Mouse (Mus musculus): ENCODE data around the gene Gad2.
A peak's percentile ranks its signal among the peaks of the same experiment; 100 is the strongest.

- TF ChIP-seq CTCF (IDR thresholded peaks at IDR 0.05; ENCODE audit: low read depth) (peak; percentile 69), EP300 (IDR thresholded peaks at IDR 0.05; ENCODE audit: low read depth) (no peak)
Measured at GRCm38 (mm10) chr2:22721522-22722470, 99.8 kb downstream of the Gad2 start.

All from liver, embryonic 14.5 days (tissue).